Mouse (Mus musculus) testis, adult 2 months (tissue): ENCODE results near the gene Spata33. TPM values are rescaled to one million over a fixed set of nuclear protein-coding genes. Genes with fewer than 3 reads are reported as not detected.

Experiments
- H3K27ac ChIP-seq: fragments of 200-500 bp; 2 replicates; pipeline ENCODE4 v1.5.1; 2012; ENCODE audit warnings: low read depth, low read length; ENCODE audit not compliant: control insufficient read depth, insufficient read depth
- H3K27me3 ChIP-seq: fragments of 200-500 bp; 2 replicates; pipeline ENCODE4 v1.6.1; 2012; ENCODE audit warnings: mild to moderate bottlenecking, low read length, moderate library complexity; ENCODE audit not compliant: control insufficient read depth, insufficient read depth
- H3K36me3 ChIP-seq: fragments of 200-500 bp; 2 replicates; pipeline ENCODE4 v1.6.1; 2012; ENCODE audit warnings: mild to moderate bottlenecking, low read length; ENCODE audit not compliant: control insufficient read depth, insufficient read depth
- H3K4me1 ChIP-seq: fragments of 200-500 bp; 2 replicates; pipeline ENCODE4 v1.6.1; 2012; ENCODE audit warnings: low read length; ENCODE audit not compliant: control insufficient read depth, insufficient read depth
- H3K4me3 ChIP-seq: fragments of 200-500 bp; 2 replicates; pipeline ENCODE4 v1.5.1; 2012; ENCODE audit warnings: low read depth, mild to moderate bottlenecking, low read length, moderate library complexity, mixed read lengths; ENCODE audit not compliant: control insufficient read depth
- CTCF ChIP-seq: fragments of 200-500 bp; IDR thresholded peaks from 2 replicates; pipeline ENCODE4 v1.5.1; 2012; ENCODE audit warnings: low read depth, mild to moderate bottlenecking, inconsistent platforms, low read length, moderate library complexity; ENCODE audit not compliant: control insufficient read depth, insufficient read depth, insufficient replicate concordance
- POLR2A ChIP-seq: fragments of 200-500 bp; IDR thresholded peaks from 2 replicates; pipeline ENCODE4 v1.6.1; 2012; ENCODE audit warnings: low read depth, mild to moderate bottlenecking, inconsistent platforms, low read length, moderate library complexity; ENCODE audit not compliant: control insufficient read depth
- polyA plus RNA-seq: library from polyadenylated mRNA; depleted of rRNA; stranded (reverse); fragments of >200 nt; gene quantifications from 2 replicates; pipeline ENCODE4 v1.2.3, GENCODE M21; 2012

The Spata33 gene
- polyA plus RNA-seq, 1 experiment = 921 TPM

- Histone ChIP-seq H3K4me1 (no peaks in the 10 kb centered on the region), H3K27ac (no peak overlapping the region), H3K36me3 (no peaks in the 10 kb centered on the region), H3K27me3 (no peaks in the 10 kb centered on the region), H3K4me3 (no peak overlapping the region)
- TF ChIP-seq CTCF (no peak), POLR2A (no peak)
Observed at GRCm38 (mm10) chr8:123244382-123244781, 31.8 kb downstream of the Spata33 start.

GRCm38 (mm10) chr8:123245543-123245942 is 32.9 kb downstream of the Spata33 start:
- TF ChIP-seq POLR2A (no peak), CTCF (no peak)
- no peak overlapping the region for H3K27ac ChIP-seq
- peaks cover 2% of the 10 kb centered on the region; the same call in 1 of the 2 replicates for H3K36me3 ChIP-seq
- no peaks in the 10 kb centered on the region for H3K4me1 ChIP-seq
- H3K4me3 ChIP-seq = no peak overlapping the region
- no peaks in the 10 kb centered on the region for H3K27me3 ChIP-seq

- TF ChIP-seq CTCF (no peak), POLR2A (no peak)
- Histone ChIP-seq H3K4me1 (no peaks in the 10 kb centered on the region), H3K4me3 (no peak overlapping the region), H3K36me3 (peaks cover 2% of the 10 kb centered on the region; the same call in 1 of the 2 replicates), H3K27me3 (no peaks in the 10 kb centered on the region), H3K27ac (no peak overlapping the region)
Observed at GRCm38 (mm10) chr8:123247748-123248147, 35.1 kb downstream of the Spata33 start.

- TF ChIP-seq CTCF (no peak), POLR2A (no peak)
- no peaks in the 10 kb centered on the region for H3K27me3 ChIP-seq
- H3K4me3 ChIP-seq = no peak overlapping the region
- H3K4me1 ChIP-seq = 0 out of 2 replicates have a peak, but pooled peaks cover 2% of the 10 kb centered on the region
- no peak overlapping the region for H3K27ac ChIP-seq
- peaks cover 2% of the 10 kb centered on the region; the same call in 1 of the 2 replicates for H3K36me3 ChIP-seq
Observed at GRCm38 (mm10) chr8:123248596-123248995, 36.0 kb downstream of the Spata33 start.

GRCm38 (mm10) chr8:123250940-123251339 is 38.3 kb downstream of the Spata33 start:
- no peak overlapping the region for H3K27ac ChIP-seq
- H3K4me3 ChIP-seq = no peak overlapping the region
- no peaks in the 10 kb centered on the region for H3K27me3 ChIP-seq
- peaks cover 2% of the 10 kb centered on the region; the same call in 1 of the 2 replicates for H3K36me3 ChIP-seq
- TF ChIP-seq POLR2A (no peak), CTCF (no peak)
- H3K4me1 ChIP-seq = peaks cover 9% of the 10 kb centered on the region

GRCm38 (mm10) chr8:123252925-123253324 is 40.3 kb downstream of the Spata33 start:
- Histone ChIP-seq H3K36me3 (peaks cover 2% of the 10 kb centered on the region; the same call in 1 of the 2 replicates), H3K4me1 (peaks cover 9% of the 10 kb centered on the region), H3K27me3 (no peaks in the 10 kb centered on the region), H3K27ac (no peak overlapping the region), H3K4me3 (no peak overlapping the region)
- TF ChIP-seq POLR2A (no peak), CTCF (no peak)

GRCm38 (mm10) chr8:123253451-123254098 is 40.9 kb downstream of the Spata33 start:
- Histone ChIP-seq H3K27ac (peak overlapping the region; percentile 21), H3K36me3 (peaks cover 2% of the 10 kb centered on the region; the same call in 1 of the 2 replicates), H3K4me1 (peaks cover 9% of the 10 kb centered on the region), H3K27me3 (no peaks in the 10 kb centered on the region), H3K4me3 (peak overlapping the region; percentile 92)
- TF ChIP-seq CTCF = no peak
- TF ChIP-seq POLR2A = no peak
